Mouse (Mus musculus) heart, embryonic 12.5 days (tissue): ENCODE results near the gene Slc25a10. TPM values are rescaled to one million over a fixed set of nuclear protein-coding genes. Genes with fewer than 3 reads are reported as not detected.

Experiments
- ATAC-seq: fragments of 200-750 bp; cut with Nextera tagmentation; 2 replicates; pipeline ENCODE4 v1.8.0; 2017; ENCODE audit warnings: moderate TSS enrichment, moderate library complexity; ENCODE audit not compliant: insufficient number of reproducible peaks, low FRiP score
- H3K27ac ChIP-seq: fragments of 300-500 bp; sonication (generic); 2 replicates; pipeline ENCODE4 v1.5.1; 2016; ENCODE audit warnings: mild to moderate bottlenecking, moderate library complexity; ENCODE audit not compliant: poor library complexity, severe bottlenecking
- H3K27me3 ChIP-seq: fragments of 300-500 bp; sonication (generic); replicated peaks from 2 replicates; pipeline ENCODE4 v1.6.1; 2016; ENCODE audit warnings: mild to moderate bottlenecking, moderate library complexity
- H3K36me3 ChIP-seq: fragments of 300-500 bp; sonication (generic); 2 replicates; pipeline ENCODE4 v1.6.1; 2016; ENCODE audit warnings: mild to moderate bottlenecking, moderate library complexity
- H3K4me1 ChIP-seq: fragments of 300-500 bp; sonication (generic); replicated peaks from 2 replicates; pipeline ENCODE4 v1.6.1; 2016; ENCODE audit warnings: mild to moderate bottlenecking
- H3K4me2 ChIP-seq: fragments of 300-500 bp; sonication (generic); 2 replicates; pipeline ENCODE4 v1.6.1; 2016; ENCODE audit warnings: mild to moderate bottlenecking, moderate library complexity
- H3K4me3 ChIP-seq: fragments of 300-500 bp; sonication (generic); 2 replicates; pipeline ENCODE4 v1.5.1; 2016; ENCODE audit warnings: mild to moderate bottlenecking
- H3K9ac ChIP-seq: fragments of 300-500 bp; sonication (generic); 2 replicates; pipeline ENCODE4 v1.6.1; 2016; ENCODE audit warnings: mild to moderate bottlenecking, moderate library complexity
- H3K9me3 ChIP-seq: fragments of 300-500 bp; sonication (generic); replicated peaks from 2 replicates; pipeline ENCODE4 v1.6.1; 2016; ENCODE audit warnings: mild to moderate bottlenecking, moderate library complexity
- WGBS: fragments of 180-500 bp; shearing (Covaris S2); methylation state at CpG from one replicate; pipeline ENCODE4 v1.1.7; 2016; 5-methylcytosine and 5-hydroxymethylcytosine counted together
- polyA plus RNA-seq: library from polyadenylated mRNA; unstranded; fragments of >200 nt; fragmentation: Nextera tagmentation; extraction: Ambion mirVana; gene quantifications from 2 replicates; pipeline ENCODE4 v1.2.1, GENCODE M21; 2016

Slc25a10 gene
- polyA plus RNA-seq, result 44.2 and 46.2 TPM in 2 replicates

DNA sequence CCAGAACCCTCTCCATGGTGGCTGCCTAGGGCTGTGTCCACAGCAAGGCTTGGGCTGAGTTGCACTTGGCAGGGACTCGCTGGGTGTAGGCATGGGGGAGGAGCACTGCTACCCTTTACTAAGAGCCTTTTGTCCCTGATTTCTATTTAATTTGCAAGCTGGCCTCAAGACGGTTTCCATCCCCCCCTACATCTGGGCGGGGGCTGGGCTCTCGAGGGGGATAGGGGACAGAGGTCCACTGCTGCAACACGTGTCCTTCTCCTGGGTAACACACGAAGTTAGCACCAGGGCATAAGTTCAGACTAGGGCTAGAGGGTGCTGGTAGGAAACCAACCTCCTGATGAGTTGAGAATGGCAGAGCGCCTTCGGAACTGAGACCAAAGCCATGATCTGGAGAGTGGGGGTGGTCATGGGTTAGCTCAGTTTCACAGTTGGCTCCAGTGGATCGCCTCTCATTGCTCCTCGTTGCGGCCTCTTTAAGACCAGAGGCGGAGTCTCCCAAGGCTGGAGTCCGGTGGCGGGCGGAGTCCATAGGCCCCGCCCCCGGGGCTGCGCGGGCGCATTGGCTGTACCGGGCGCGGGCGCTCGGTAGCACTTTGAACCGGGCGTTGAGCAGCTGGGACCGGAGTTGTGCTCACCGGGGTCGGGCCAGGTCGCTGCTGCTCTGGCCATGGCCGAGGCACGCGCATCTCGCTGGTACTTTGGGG is at the start of gene Slc25a10:
Gene Slc25a10 (plus strand): TSS at position 524 of the 707 bp plus-strand sequence.
- peak; percentile 87 for ATAC-seq
- peaks cover 29% of the 10 kb centered on the region for H3K4me1 ChIP-seq
- H3K4me2 ChIP-seq, result peak within 1 kb of the TSS; percentile 98
- WGBS, result under 1% methylated on average over 35 of the region's 35 CpGs
- peak within 1 kb of the TSS; percentile 85 for H3K27ac ChIP-seq
- H3K9ac ChIP-seq, result peak within 1 kb of the TSS; percentile 93
- no peaks in the 10 kb centered on the region for H3K27me3 ChIP-seq
- peaks cover 56% of the 10 kb centered on the region for H3K36me3 ChIP-seq
- H3K9me3 ChIP-seq, result no peaks in the 10 kb centered on the region
- peak within 1 kb of the TSS; percentile 92 for H3K4me3 ChIP-seq

- H3K27ac ChIP-seq, result no peak within 1 kb of the TSS
- H3K9me3 ChIP-seq, result no peaks in the 10 kb centered on the region
- no peak within 1 kb of the TSS for H3K4me2 ChIP-seq
- H3K36me3 ChIP-seq, result no peaks in the 10 kb centered on the region
- no peak within 1 kb of the TSS for H3K9ac ChIP-seq
- H3K4me3 ChIP-seq, result no peak within 1 kb of the TSS
- H3K4me1 ChIP-seq, result peaks cover 5% of the 10 kb centered on the region; the same call in 1 of the 2 replicates
- H3K27me3 ChIP-seq, result no peaks in the 10 kb centered on the region
- WGBS, result 86% methylated on average over 3 of the region's 3 CpGs
- ATAC-seq, result no peak
Measured at GRCm38 (mm10) chr11:120442344-120442743, 49.3 kb upstream of the Slc25a10 start, which contains the start of gene Tspan10. Gene Tspan10 (plus strand): TSS chr11:120442644.

GRCm38 (mm10) chr11:120442765-120443280 is 48.8 kb upstream of the Slc25a10 start:
- peaks cover 7% of the 10 kb centered on the region; the same call in 1 of the 2 replicates for H3K4me1 ChIP-seq
- 88% methylated on average over 3 of the region's 3 CpGs for WGBS
- no peak overlapping the region for H3K27ac ChIP-seq
- H3K4me2 ChIP-seq, result no peak overlapping the region
- no peaks in the 10 kb centered on the region for H3K36me3 ChIP-seq
- no peaks in the 10 kb centered on the region for H3K9me3 ChIP-seq
- no peaks in the 10 kb centered on the region for H3K27me3 ChIP-seq
- no peak overlapping the region for H3K9ac ChIP-seq
- no peak for ATAC-seq
- H3K4me3 ChIP-seq, result no peak overlapping the region

DNA sequence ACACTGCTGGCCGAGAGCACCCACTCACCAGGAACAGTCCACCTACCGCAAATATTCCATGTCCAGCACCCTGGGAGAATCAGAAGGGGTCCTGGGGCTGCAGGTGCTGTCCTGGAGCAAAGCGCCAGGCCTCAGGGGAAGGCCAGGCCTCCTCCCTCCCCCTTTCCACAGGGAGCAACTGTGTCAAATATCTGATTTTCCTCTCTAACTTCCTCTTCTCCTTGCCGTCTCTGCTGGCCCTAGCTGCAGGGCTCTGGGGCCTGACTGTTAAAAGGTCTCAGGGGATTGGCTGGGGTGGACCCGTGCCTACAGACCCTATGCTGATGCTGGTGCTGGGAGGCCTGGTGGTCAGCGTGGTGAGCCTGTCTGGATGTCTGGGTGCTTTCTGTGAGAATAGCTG is 47.5 kb upstream of the Slc25a10 start:
- Histone ChIP-seq H3K36me3 (no peaks in the 10 kb centered on the region), H3K27me3 (no peaks in the 10 kb centered on the region), H3K27ac (no peak overlapping the region), H3K9me3 (no peaks in the 10 kb centered on the region), H3K9ac (no peak overlapping the region), H3K4me1 (peaks cover 8% of the 10 kb centered on the region; the same call in 1 of the 2 replicates), H3K4me3 (no peak overlapping the region), H3K4me2 (no peak overlapping the region)
- WGBS, result 61% methylated on average over 6 of the region's 6 CpGs
- no peak for ATAC-seq

GRCm38 (mm10) chr11:120445475-120445874 is 46.2 kb upstream of the Slc25a10 start:
- Histone ChIP-seq H3K27me3 (no peaks in the 10 kb centered on the region), H3K4me2 (no peak overlapping the region), H3K36me3 (no peaks in the 10 kb centered on the region), H3K4me3 (no peak overlapping the region), H3K9me3 (no peaks in the 10 kb centered on the region), H3K4me1 (peaks cover 8% of the 10 kb centered on the region; the same call in 1 of the 2 replicates), H3K27ac (no peak overlapping the region), H3K9ac (no peak overlapping the region)
- 47% methylated on average over 3 of the region's 3 CpGs for WGBS
- no peak for ATAC-seq

DNA sequence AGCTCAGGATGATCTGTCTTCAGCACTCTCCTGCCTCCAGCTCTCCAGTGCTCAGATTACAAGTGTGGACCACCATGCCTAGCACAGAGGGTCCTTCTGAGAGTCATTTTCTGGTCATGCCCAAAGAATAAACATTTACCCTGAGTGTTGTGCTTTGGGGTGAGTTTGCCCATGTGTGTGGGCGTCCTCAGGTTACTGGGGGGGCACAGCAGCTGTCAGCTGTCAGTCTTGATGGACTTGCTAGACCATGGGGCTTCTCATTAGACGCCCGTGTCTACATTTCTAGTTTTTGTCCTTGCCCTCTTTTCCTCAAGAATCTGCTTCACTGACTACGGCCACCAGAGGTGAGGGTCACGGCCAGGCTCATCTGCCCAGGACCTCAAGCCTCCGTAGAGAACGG is 44.5 kb upstream of the Slc25a10 start:
- no peak for ATAC-seq
- Histone ChIP-seq H3K9me3 (no peaks in the 10 kb centered on the region), H3K4me2 (no peak overlapping the region), H3K4me3 (no peak overlapping the region), H3K4me1 (peaks cover 8% of the 10 kb centered on the region; the same call in 1 of the 2 replicates), H3K27me3 (no peaks in the 10 kb centered on the region), H3K9ac (no peak overlapping the region), H3K27ac (no peak overlapping the region), H3K36me3 (no peaks in the 10 kb centered on the region)
- 75% methylated on average over 7 of the region's 7 CpGs for WGBS

DNA sequence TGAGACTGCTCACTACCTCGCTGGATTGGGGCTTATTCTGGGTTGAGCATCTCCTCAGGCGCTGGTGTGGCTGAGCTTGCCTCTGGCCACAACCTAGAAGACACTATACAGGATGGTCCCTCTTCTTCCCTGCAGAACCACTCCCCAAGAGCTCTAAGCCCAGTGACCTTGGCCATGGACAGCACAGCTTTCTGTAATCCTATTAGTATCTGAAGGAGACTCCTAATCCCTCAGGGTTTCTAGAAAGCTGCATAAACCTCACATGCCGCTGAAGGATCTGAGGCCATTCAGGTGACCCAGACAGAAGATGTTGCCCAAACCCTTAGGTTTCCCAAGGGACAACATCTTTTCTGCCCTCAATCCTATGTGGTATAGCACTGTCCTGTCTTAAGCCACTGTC is 39.4 kb upstream of the Slc25a10 start:
- Histone ChIP-seq H3K4me2 (no peak overlapping the region), H3K36me3 (peaks cover 4% of the 10 kb centered on the region; the same call in 1 of the 2 replicates), H3K9ac (no peak overlapping the region), H3K4me1 (peaks cover 9% of the 10 kb centered on the region), H3K27ac (no peak overlapping the region), H3K4me3 (no peak overlapping the region), H3K9me3 (no peaks in the 10 kb centered on the region), H3K27me3 (no peaks in the 10 kb centered on the region)
- ATAC-seq, result no peak
- 59% methylated on average over 3 of the region's 3 CpGs for whole genome bisulfite sequencing

DNA sequence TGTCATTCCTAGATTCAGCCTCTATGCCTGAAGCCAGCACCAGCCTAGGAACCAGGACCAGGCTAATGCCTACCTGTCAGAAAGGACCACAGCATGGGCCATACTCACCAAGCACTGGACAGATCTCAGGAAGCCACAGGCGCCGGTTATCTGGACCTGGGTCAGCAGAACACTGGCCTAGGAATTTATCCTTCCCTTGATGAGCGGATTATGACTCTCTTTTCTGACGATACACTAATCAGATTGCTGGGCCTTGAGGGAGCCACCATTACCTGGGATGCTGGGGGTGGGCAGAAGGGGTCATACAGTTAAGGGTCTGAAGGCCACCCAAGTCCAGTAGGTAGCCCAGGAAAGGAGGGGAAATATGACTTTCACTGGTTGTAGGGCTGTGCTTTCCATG is 38.3 kb upstream of the Slc25a10 start, which contains the start of gene Pde6g:
Gene Pde6g (minus strand): TSS at position 195 of the 400 bp plus-strand sequence.
- no peak for ATAC-seq
- Histone ChIP-seq H3K27me3 (no peaks in the 10 kb centered on the region), H3K9me3 (no peaks in the 10 kb centered on the region), H3K9ac (no peak within 1 kb of the TSS), H3K36me3 (peaks cover 4% of the 10 kb centered on the region; the same call in 1 of the 2 replicates), H3K4me3 (no peak within 1 kb of the TSS), H3K4me1 (peaks cover 5% of the 10 kb centered on the region), H3K4me2 (no peak within 1 kb of the TSS), H3K27ac (no peak within 1 kb of the TSS)
- WGBS, result 74% methylated on average over 4 of the region's 4 CpGs

DNA sequence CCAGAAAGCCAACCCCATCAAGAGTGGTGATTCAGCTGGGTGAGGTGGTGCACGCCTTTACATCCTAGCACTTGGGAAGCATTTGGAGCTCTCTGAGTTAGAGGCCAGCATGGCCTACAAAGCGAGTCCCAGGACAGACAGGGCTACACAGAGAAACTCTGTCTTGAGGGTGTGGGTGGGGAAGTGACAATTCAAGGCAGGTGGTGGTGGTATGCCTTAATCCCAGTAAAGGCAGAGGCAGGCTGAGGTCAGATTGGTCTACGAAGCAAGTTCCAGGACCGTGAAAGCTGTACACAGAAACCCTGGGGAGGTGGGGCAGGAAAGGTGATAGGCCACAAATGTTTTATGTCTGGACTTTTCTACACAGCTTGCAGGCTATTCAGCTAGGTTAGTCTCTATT is 36.7 kb upstream of the Slc25a10 start:
- Histone ChIP-seq H3K4me2 (no peak overlapping the region), H3K9ac (no peak overlapping the region), H3K4me1 (peaks cover 16% of the 10 kb centered on the region), H3K4me3 (no peak overlapping the region), H3K36me3 (peaks cover 12% of the 10 kb centered on the region), H3K27me3 (no peaks in the 10 kb centered on the region), H3K9me3 (no peaks in the 10 kb centered on the region), H3K27ac (no peak overlapping the region)
- no peak for ATAC-seq
- 89% methylated on average over 4 of the region's 4 CpGs for WGBS

DNA sequence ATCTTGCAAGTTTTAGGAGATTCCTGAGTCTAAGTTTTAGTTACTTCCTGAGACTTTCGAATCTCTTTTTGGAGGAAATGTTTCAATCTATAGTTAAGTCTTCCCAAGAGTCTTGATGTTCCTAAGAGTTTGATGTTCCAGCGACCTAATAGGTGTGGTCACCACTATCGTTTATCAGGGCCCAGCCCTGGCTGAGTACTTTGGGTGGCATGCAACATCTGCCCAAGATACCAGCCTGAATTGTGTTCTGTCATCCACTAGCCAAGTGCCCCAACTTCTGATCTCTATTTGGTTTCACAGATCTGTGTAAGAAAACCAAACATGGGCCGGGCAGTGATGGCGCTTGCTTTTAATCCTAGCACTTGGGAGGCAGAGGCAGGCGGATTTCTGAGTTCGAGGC is 36.2 kb upstream of the Slc25a10 start:
- no peak overlapping the region for H3K4me2 ChIP-seq
- H3K9me3 ChIP-seq, result no peaks in the 10 kb centered on the region
- peaks cover 16% of the 10 kb centered on the region for H3K4me1 ChIP-seq
- no peak for ATAC-seq
- 93% methylated on average over 7 of the region's 7 CpGs for WGBS
- H3K27ac ChIP-seq, result no peak overlapping the region
- H3K36me3 ChIP-seq, result peaks cover 15% of the 10 kb centered on the region
- no peak overlapping the region for H3K4me3 ChIP-seq
- H3K27me3 ChIP-seq, result no peaks in the 10 kb centered on the region
- no peak overlapping the region for H3K9ac ChIP-seq

GRCm38 (mm10) chr11:120457370-120457769 is 34.3 kb upstream of the Slc25a10 start:
- H3K27ac ChIP-seq, result peak overlapping the region; percentile 92
- 0 out of 2 replicates have a peak, but pooled peaks have one; percentile 46 for ATAC-seq

More at GRCm38 (mm10) chr11:120457370-120457769, 34.3 kb upstream of the Slc25a10 start:
- Histone ChIP-seq H3K36me3 (peaks cover 34% of the 10 kb centered on the region), H3K4me1 (peaks cover 16% of the 10 kb centered on the region), H3K4me2 (peak overlapping the region; percentile 92), H3K4me3 (peak overlapping the region; percentile 82), H3K9me3 (no peaks in the 10 kb centered on the region), H3K9ac (peak overlapping the region; percentile 92), H3K27me3 (no peaks in the 10 kb centered on the region)
- 16% methylated on average over 14 of the region's 14 CpGs for WGBS
